Mouse (Mus musculus): ENCODE measurements around the gene Aebp2. TPM values are rescaled to one million over a fixed set of nuclear protein-coding genes. Genes with fewer than 3 reads are reported as not detected.
"Not testable (repeated sequence)": the region's sequence is repeated elsewhere in the genome, so short reads cannot be mapped to it uniquely, and the experiment has no call there.

Gene Aebp2
- total RNA-seq (2021), result 10 to 100 TPM; 50.6 to 51.5 TPM
- long read RNA-seq, experiment 1, transcript Aebp2-202 (8 exons, 3,727 nt), result major isoform, 17 of 30 reads
- long read RNA-seq, experiment 1, partial matches to known transcripts, result 1 of 30 reads
- long read RNA-seq, experiment 1, other reads (novel, unspliced or antisense), result 12 of 30 reads
- long read RNA-seq, experiment 2, transcript Aebp2-202 (8 exons, 3,727 nt), result major isoform, 19 of 31 reads
- long read RNA-seq, experiment 2, partial matches to known transcripts, result 1 of 31 reads
- long read RNA-seq, experiment 2, other reads (novel, unspliced or antisense), result 11 of 31 reads

GRCm38 (mm10) chr6:140622391-140623225, at the start of gene Aebp2:
Aebp2 (plus strand) TSS chr6:140622663.
- peak in 1 of 2 experiments; percentile 35 for DNase-seq (ENCODE audit: low spot score in 2 of 2)

- no peak for DNase-seq (ENCODE audit: low spot score in 2 of 2)
These were observed 47.5 kb upstream of the Aebp2 start for GRCm38 (mm10) chr6:140574943-140575342.

GRCm38 (mm10) chr6:140576133-140576532, 46.3 kb upstream of the Aebp2 start:
- DNase-seq (ENCODE audit: low spot score in 2 of 2), result no peak

GRCm38 (mm10) chr6:140576961-140577821, 45.3 kb upstream of the Aebp2 start:
- DNase-seq (ENCODE audit: low spot score in 2 of 2), result no peak

GRCm38 (mm10) chr6:140577822-140578170, 44.7 kb upstream of the Aebp2 start:
- no peak for DNase-seq (ENCODE audit: low spot score in 2 of 2)

GRCm38 (mm10) chr6:140578985-140579384, 43.5 kb upstream of the Aebp2 start:
- DNase-seq (ENCODE audit: low spot score in 2 of 2), result not testable (repeated sequence)

GRCm38 (mm10) chr6:140580170-140580569, 42.3 kb upstream of the Aebp2 start:
- no peak for DNase-seq (ENCODE audit: low spot score in 2 of 2)

GRCm38 (mm10) chr6:140586714-140587259, 35.7 kb upstream of the Aebp2 start:
- no peak for DNase-seq (ENCODE audit: low spot score in 2 of 2)

- no peak for DNase-seq (ENCODE audit: low spot score in 2 of 2)
These were observed 31.1 kb upstream of the Aebp2 start for GRCm38 (mm10) chr6:140591331-140591730.

- no peak for DNase-seq (ENCODE audit: low spot score in 2 of 2)
These were observed 29.8 kb upstream of the Aebp2 start for GRCm38 (mm10) chr6:140592713-140593112.

GRCm38 (mm10) chr6:140593420-140594170, 28.9 kb upstream of the Aebp2 start:
- DNase-seq (ENCODE audit: low spot score in 2 of 2), result peak; percentile 42 to 56

GRCm38 (mm10) chr6:140595551-140595950, 26.9 kb upstream of the Aebp2 start:
- DNase-seq (ENCODE audit: low spot score in 2 of 2), result not testable (repeated sequence)

- DNase-seq (ENCODE audit: low spot score in 2 of 2), result no peak
These were observed 24.8 kb upstream of the Aebp2 start for GRCm38 (mm10) chr6:140597381-140598329.

GRCm38 (mm10) chr6:140598516-140598915, 23.9 kb upstream of the Aebp2 start:
- no peak for DNase-seq (ENCODE audit: low spot score in 2 of 2)

- DNase-seq (ENCODE audit: low spot score in 2 of 2), result no peak
These were observed 23.1 kb upstream of the Aebp2 start for GRCm38 (mm10) chr6:140599337-140599736.

- not testable (repeated sequence) for DNase-seq (ENCODE audit: low spot score in 2 of 2)
These were observed 21.8 kb upstream of the Aebp2 start for GRCm38 (mm10) chr6:140600671-140601070.

GRCm38 (mm10) chr6:140601175-140601574, 21.3 kb upstream of the Aebp2 start:
- DNase-seq (ENCODE audit: low spot score in 2 of 2), result no peak

- no peak for DNase-seq (ENCODE audit: low spot score in 2 of 2)
These were observed 19.1 kb upstream of the Aebp2 start for GRCm38 (mm10) chr6:140603228-140603944.

- not testable (repeated sequence) for DNase-seq (ENCODE audit: low spot score in 2 of 2)
These were observed 17.3 kb upstream of the Aebp2 start for GRCm38 (mm10) chr6:140605173-140605572.
